Mouse (Mus musculus) CD4-positive helper T cell, adult 2 months (primary cell): ENCODE results near the gene Tssk4.

Experiments used
- DNase-seq: peaks from one replicate; pipeline ENCODE4 v3.0.0-alpha.2; 2012; ENCODE audit warnings: low read depth, missing footprints, low spot score

Tssk4 gene

GRCm38 (mm10) chr14:55643060-55643907 is 6.7 kb upstream of the Tssk4 start, which contains the start of gene Tm9sf1:
Tm9sf1 (minus strand) TSS chr14:55643806.
- DNase-seq, result peak; percentile 89

- peak; percentile 62 for DNase-seq
Measured at GRCm38 (mm10) chr14:55644261-55644888, 5.6 kb upstream of the Tssk4 start.

DNA sequence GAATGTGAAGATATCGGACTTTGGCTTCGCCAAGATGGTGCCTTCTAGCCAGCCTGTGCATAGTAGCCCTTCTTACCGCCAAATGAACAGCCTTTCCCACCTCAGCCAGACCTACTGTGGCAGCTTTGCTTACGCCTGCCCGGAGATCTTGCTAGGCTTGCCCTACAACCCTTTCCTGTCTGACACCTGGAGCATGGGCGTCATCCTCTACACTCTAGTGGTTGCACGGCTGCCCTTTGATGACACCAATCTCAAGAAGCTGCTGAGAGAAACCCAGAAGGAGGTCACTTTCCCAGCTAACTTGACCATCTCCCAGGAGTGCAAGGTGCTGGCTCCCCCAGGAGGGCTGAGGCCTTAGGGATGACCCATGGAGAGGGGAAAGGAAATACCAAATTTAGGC is 1.5 kb downstream of the Tssk4 start:
- DNase-seq, result no peak

DNA sequence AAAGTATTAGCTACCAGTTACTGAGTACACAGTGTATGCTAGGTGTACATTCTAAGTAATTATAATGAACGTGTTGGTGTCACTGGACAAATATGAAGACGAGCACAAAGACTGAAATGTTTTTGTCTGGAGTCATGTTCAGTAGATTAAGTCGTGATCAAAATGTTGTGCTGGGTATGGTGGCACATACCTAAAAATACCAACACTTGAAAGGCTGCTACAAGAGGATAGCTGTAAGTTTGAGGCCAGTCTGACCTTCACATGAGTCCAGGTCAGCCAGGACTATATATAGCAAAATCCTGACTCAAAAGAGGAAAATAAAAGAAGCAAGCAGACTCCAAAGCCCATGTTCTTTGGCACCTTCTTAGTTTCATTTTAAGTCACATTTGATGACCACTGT is 7.0 kb downstream of the Tssk4 start:
- no peak for DNase-seq

DNA sequence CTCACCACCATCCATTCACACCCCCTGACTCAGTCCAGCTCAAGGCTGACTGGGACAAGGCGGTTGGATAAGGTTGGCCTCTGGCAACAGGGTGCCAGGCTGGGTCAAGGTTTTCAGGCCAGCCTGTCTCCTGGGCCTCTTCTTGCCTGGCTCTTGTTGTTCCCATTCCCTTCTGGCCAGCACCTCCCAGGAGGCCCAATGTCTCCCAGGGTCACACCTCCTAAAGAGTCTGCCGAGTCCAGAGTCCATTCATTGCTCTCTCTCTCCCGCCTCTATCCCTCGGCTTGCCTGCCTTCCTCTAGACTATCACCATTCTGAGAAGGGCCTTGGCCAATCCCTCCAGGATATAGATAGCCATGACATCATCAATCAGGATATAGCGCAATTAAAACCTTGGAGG is 8.0 kb downstream of the Tssk4 start:
- no peak for DNase-seq

GRCm38 (mm10) chr14:55659960-55660573 is 10.1 kb downstream of the Tssk4 start, which contains the start of gene Mdp1:
Mdp1 (minus strand) TSS chr14:55660508.
- DNase-seq, result peak; percentile 90

DNA sequence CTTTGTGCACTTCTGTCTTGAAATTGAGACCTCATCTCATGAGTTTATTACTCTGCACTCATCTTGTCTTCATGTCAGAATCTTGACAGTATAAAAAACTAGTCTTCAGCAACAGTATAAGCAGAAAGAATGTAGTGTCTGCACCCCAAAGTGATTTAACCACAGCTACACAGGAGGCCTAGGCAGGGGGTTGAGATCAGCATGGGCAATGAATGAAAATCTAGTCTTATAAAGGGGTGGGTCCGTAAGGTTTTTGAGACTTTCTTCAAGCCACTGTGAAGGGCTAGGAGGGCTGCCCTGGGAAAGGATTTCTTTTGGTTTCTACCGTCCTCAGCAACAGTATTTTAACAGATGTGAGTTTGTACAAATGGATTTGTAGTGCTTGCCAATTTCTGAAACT is 10.7 kb downstream of the Tssk4 start:
- no peak for DNase-seq

DNA sequence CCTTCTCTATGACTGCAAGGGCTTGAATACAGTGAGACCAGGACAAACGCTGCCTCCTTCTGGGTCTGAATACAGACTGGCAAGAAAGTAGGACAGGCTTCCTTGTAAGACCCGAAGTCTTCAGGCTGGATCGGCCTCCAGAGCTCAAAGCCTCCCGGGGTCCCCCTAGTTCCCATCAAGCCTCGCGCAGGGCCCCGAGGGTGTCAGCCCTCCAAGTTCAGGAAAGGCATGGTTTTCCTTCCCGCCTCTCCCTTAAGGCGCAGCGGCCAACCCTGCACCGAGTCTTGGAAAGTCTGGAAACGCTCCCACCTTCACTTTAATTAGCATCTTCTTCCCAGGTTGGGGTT is 21.5 kb downstream of the Tssk4 start:
- DNase-seq, result no peak

GRCm38 (mm10) chr14:55671833-55672740 is 22.1 kb downstream of the Tssk4 start, which contains the start of the genes Gmpr2 and Nedd8:
Gmpr2 (plus strand) TSS chr14:55671941.
Nedd8 (minus strand) TSS chr14:55672124.
- peak; percentile 96 for DNase-seq

DNA sequence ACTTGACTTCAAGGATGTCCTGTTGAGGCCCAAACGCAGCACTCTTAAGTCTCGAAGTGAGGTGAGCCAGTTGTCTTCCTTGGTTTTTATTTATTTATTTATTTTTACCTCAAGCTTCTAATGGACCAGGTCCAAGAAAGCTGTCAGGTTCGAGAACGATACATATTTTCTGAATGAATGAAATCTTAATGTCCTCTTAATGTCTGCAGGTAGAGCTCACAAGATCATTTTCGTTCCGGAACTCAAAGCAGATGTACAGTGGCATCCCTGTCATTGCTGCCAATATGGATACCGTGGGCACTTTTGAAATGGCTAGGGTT is 22.7 kb downstream of the Tssk4 start:
- no peak for DNase-seq

DNA sequence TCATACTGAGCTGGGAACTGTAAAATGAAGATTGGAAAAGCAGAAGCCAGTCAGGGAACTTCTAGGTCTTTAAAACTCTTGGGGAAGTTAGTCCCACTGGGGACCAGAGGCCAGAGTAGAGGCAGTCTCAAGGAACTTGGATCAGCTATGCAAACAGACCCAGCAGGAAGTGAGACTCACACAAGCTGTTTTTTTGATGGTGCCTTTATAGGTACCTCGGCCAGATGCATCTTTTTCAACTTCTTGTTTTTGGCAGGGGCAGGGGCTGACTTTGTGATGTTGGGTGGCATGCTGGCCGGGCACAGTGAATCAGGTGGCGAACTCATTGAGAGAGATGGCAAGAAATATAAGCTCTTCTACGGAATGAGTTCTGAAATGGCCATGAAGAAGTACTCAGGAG is 27.6 kb downstream of the Tssk4 start:
- DNase-seq, result no peak

DNA sequence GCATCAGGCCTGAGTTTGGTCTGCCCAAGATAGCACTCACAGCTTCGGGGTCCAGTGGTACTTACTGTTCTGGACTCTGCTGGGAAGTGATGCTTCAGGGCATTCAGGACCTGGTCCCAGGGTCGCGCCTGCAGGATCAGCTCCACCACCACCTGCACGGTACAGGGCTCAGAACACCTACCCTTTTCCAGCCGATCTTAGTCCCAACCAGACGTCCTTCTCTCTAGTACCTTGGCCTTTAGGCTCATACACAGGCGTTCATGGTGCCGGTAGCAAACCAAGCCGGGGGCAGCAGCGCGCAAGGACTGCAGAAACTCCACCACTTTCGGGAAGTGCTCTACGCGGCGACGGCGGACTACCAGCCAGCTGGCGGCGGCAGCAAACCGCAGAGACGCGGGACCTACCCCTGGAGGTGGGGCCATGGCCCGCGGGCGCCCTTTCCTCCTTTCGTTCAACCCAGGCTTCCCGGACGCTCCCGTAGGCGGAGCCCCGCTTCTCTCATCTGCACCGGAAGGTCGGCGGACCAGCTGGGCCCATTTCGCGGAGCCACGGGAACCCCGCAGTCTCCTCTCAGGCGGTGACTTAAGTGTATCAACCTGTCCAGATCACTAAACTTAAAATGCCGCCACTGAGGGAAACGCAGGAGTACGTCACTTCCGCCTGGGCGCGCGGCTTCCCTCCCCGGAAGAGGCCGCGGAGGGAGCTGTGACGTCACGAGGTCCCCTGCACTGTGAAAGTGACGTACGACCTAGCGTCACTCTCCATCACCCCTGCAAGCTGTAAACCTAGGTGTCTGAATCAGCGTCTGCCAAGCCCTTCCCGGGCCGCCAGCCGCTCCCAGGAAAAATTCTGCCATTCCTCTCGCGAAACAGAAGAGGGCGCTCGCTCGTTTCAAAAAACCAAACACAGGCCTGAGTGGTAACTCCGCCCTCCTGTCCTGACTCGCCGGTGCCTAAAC is 31.5 kb downstream of the Tssk4 start, which contains the start of gene Tinf2:
Tinf2 (minus strand) TSS at position 661 of the 958 bp plus-strand sequence.
- peak; percentile 99 for DNase-seq

DNA sequence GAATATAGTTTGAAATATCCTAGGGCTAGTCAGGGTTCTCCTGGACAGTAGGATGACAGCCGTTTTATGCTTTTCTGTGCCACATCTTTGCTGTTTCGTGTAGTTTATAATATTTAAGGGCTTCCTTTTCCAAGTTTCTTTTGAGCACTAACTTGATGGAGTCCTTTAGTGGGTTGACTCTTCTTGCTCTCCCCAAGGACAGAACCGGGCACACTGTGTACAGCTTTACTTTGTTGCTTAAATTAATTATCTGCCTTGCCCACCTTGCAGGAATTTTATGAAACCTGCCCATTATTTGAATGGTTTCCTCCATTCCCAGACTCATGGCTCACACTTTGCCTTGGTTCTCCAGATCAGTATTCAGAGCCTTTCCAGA is 32.1 kb downstream of the Tssk4 start:
- DNase-seq, result no peak

DNA sequence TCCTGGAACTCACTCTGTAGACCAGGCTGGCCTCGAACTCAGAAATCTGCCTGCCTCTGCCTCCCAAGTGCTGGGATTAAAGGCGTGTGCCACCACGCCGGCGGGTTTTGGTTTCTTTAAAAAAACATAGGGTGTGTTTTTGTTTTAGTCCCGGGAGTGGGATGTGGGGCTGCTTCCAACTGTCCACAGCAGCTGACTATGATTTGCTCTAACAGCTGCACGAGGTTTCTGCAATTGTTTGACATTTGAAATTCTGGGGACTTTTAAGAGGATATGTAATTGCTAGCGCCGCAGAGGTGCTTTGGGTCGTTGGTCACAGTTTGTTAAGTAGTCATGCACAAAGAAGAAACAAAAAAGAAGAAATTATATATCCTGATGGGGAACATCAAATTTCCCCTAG is 39.4 kb downstream of the Tssk4 start:
- DNase-seq, result no peak

GRCm38 (mm10) chr14:55697226-55697625 is 47.2 kb downstream of the Tssk4 start:
- no peak for DNase-seq

DNA sequence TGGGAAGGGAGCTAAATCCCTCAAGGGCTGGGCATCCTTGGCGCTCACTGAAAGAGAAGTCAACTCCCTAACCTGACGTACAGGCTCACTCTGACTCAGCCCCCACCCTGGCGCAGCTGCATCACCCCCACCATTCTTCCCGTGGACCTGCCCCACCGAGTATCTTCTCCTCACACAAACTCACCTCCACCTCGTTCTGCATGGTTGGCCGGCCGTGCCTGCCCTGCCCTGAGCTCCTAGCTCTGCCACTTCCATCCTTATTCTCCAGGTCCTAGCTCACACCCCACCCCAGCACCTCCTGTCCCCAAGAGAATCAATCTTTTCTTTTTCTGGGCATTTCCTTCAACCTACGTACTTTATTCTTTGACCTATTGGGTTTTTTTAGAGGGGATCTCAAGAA is 51.1 kb downstream of the Tssk4 start:
- DNase-seq, result no peak
